Mouse (Mus musculus): ENCODE data around the gene Arpp19. TPM values are rescaled to one million over a fixed set of nuclear protein-coding genes. Genes with fewer than 3 reads are reported as not detected.

Gene Arpp19
- total RNA-seq (2014; fragmentation: Nextera tagmentation) (180 and 239 TPM in 2 replicates), total RNA-seq (2017) (112 and 152 TPM in 2 replicates)

DNA sequence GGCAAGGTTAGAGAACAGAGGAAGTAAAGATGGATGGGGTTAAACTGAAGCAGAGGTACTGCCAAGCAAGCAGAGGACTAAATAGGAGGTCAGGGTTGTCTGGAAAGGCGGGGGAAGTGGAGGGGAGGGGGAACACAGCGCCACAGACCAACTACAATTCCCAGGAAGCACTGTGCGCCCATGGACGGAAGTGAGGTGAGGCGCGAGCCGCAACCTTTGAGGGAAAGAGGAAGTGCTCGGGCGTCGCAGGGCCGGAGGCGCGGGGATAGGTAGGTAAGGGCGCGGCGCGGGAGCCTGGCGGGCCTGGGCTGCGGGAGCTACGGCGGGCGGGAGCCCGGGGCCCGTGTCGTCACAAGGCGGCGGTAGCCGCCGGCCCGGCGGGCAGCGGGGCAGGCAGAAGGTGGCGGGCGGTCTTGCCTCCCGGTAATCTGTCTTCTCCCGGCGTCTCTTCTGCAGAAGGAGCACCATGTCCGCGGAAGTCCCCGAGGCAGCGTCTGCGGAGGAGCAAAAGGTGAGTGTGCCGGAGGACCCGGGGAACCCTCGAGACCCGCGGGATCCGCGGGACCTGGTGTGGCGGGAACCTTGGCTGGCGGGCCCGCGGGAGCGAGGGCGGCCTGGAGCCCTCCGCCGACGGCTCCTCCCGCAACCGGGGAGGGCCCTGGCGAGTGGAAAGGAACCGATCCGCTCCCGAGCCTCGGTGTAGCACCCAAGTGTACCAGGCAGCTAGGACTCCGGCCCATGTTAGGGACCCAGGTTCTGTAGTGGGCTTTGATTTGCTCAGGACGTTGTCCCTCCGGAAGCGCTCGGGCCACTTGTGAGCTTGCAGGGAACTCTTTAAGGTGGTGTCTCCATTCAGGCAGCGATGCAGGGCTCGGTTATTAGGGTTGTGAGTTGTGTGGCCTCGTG is at the start of gene Arpp19:
TSS of gene Arpp19 (plus strand) at position 164 of the 906 bp plus-strand sequence.
- ATAC-seq (replicated peaks; ENCODE audit: low FRiP score, low TSS enrichment, poor library complexity, severe bottlenecking) = peak; percentile 92

- no peak for ATAC-seq (replicated peaks; ENCODE audit: low FRiP score, low TSS enrichment, poor library complexity, severe bottlenecking)
These were observed 48.4 kb upstream of the Arpp19 start for GRCm38 (mm10) chr9:74988893-74989460.

- no peak for ATAC-seq (replicated peaks; ENCODE audit: low FRiP score, low TSS enrichment, poor library complexity, severe bottlenecking)
These were observed 47.4 kb upstream of the Arpp19 start for GRCm38 (mm10) chr9:74989990-74990389.

DNA sequence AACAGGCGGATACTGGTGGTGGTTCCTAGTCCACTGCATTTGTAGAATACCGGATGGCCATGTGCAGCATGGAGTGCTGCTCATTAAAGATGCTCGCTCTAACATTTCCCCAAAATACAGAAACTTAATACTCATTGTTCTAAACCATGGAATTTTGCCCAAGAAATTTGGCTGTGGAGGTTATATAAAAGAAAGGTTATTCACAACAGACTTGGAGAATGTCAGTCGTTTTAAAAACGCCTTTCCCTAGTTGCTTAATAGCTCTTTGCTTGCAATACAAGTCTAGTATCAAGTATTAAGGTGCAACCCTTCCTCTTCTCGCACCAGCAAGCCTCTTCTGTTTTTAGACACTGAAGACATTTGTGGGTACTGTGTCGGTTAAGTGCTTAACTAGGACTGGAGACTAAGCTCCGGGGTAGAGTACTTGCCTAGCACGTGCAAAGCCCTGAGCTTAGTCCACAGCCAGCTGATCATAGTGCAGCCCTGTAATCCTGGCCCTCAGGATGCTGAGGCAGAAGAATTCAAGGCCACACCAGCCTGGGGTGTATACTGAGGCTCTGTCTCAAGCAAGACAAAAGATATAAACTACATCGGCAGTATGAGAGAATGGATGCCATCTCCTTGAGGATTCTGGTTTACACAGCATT is 42.7 kb upstream of the Arpp19 start:
- ATAC-seq (replicated peaks; ENCODE audit: low FRiP score, low TSS enrichment, poor library complexity, severe bottlenecking) = no peak

DNA sequence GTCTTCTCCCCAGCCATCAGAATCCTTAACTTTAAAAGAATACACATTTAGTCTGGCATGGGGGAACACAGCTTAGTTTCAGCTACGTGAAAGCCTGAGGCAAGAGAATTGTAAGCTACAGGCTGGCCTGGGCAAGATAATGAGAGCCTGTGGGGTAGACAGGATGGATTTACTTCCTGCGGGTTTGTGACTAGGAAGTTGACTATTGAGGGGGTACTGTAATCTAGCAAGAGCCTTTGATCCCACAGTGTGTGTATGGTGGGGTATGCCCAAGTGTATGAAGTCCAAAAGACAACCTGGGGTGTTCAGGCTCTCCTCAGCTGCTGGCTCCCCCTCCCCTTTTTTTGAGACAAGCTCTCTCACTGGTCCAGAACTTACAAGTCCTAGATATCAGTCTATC is 41.1 kb upstream of the Arpp19 start:
- no peak for ATAC-seq (replicated peaks; ENCODE audit: low FRiP score, low TSS enrichment, poor library complexity, severe bottlenecking)

GRCm38 (mm10) chr9:74997976-74998375 is 39.4 kb upstream of the Arpp19 start:
- no peak for ATAC-seq (replicated peaks; ENCODE audit: low FRiP score, low TSS enrichment, poor library complexity, severe bottlenecking)

DNA sequence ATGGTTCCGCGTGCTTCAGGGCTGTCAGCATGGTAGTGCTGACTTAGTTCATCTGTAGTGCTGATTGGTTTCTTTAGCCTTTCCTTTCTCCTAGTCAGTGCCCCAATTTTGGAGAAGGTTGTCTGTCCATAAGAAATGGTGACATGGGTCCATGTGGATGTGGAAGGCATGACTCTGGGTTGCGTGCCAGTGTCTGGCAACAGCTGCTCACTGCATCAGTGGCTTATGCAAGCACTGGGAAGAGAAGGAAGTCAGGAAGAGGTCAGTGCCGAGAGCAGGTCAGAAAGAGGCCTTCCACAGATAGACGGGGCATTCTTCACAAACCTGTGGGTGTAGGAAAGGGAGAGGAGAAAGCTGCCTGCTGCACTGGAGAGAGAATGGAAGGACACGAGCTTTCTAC is 36.4 kb upstream of the Arpp19 start:
- ATAC-seq (replicated peaks; ENCODE audit: low FRiP score, low TSS enrichment, poor library complexity, severe bottlenecking) = no peak

- no peak for ATAC-seq (replicated peaks; ENCODE audit: low FRiP score, low TSS enrichment, poor library complexity, severe bottlenecking)
These were observed 35.7 kb upstream of the Arpp19 start for GRCm38 (mm10) chr9:75001611-75002204.

DNA sequence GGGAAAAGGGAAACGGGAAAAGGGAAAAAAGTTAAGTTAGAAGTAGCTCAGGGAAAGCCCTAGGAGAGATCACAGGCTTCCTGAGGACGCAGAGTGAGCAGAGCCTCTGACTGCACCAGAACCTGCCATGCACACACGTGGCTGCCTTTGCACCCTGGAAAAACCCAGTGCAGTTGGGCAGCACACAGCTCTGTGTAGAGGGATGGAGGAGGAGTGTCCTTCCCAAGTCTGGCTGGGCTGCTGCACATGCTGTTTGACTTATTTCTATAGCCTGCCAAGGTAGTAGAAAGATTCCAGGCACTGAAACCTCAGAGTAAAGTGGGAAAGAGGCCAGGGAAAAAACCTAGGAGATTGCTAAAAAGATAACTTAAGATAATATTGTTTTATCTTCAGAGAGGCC is 35.2 kb upstream of the Arpp19 start:
- no peak for ATAC-seq (replicated peaks; ENCODE audit: low FRiP score, low TSS enrichment, poor library complexity, severe bottlenecking)

DNA sequence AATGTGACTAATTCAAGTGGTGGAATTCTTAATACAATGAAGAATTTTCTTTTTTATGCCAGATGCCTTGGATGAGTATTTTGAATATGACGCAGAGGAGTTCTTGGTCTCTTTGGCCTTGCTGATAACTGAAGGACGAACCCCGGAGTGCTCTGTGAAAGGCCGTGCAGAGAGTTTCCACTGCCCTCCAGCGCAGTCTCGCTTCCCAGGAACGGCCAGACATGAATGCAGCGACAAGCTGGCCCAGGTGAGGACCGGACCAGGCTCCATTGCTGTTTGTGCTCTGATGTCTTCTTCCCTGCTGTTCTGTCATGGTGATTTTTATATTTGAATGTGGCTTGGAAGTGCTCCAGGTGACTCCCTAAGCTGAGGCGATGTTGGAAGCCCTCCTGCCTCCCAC is 33.2 kb upstream of the Arpp19 start:
- ATAC-seq (replicated peaks; ENCODE audit: low FRiP score, low TSS enrichment, poor library complexity, severe bottlenecking) = no peak

GRCm38 (mm10) chr9:75016591-75016990 is 20.8 kb upstream of the Arpp19 start:
- no peak for ATAC-seq (replicated peaks; ENCODE audit: low FRiP score, low TSS enrichment, poor library complexity, severe bottlenecking)

DNA sequence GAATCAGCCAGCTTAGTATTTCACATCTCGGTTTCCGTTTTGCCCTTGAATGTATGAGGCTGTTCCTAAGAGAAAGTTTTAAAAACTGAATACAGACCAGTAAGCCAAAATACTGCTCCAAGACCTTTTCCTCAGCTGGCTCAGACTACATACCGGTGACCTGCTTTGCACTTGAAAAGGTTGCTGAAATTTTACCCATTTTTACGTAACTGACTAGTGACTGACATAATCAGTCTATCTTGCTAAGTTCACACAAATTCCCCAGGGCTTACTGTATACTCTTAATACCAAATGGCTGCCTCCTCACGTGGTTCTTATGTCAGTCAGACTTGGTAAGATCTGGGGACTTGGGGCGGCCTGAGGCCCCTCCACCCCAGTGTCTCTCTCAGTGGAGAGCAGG is 18.2 kb upstream of the Arpp19 start:
- ATAC-seq (replicated peaks; ENCODE audit: low FRiP score, low TSS enrichment, poor library complexity, severe bottlenecking) = no peak

- ATAC-seq (replicated peaks; ENCODE audit: low FRiP score, low TSS enrichment, poor library complexity, severe bottlenecking) = no peak
These were observed 17.8 kb upstream of the Arpp19 start for GRCm38 (mm10) chr9:75019592-75019991.

DNA sequence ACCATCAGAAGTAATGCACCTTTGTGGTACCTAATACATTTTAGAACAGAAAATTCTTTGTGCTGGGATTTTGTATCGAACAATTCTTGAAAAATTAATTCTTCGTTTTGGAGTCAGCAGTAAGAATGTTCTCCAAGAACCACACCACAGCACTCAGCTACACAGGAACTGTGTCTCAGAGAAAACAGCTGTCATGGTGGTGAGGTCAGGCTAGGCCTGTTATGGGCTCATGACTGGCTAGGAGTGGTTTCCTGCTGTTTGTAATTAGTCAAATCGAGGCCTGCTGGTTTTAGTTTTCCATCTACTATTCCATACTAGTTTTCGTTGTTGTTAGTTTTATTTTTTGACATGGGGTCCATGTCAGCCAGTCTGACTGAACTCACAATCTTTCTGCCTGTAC is 16.9 kb upstream of the Arpp19 start:
- no peak for ATAC-seq (replicated peaks; ENCODE audit: low FRiP score, low TSS enrichment, poor library complexity, severe bottlenecking)

GRCm38 (mm10) chr9:75022546-75022945 is 14.9 kb upstream of the Arpp19 start:
- ATAC-seq (replicated peaks; ENCODE audit: low FRiP score, low TSS enrichment, poor library complexity, severe bottlenecking) = no peak

DNA sequence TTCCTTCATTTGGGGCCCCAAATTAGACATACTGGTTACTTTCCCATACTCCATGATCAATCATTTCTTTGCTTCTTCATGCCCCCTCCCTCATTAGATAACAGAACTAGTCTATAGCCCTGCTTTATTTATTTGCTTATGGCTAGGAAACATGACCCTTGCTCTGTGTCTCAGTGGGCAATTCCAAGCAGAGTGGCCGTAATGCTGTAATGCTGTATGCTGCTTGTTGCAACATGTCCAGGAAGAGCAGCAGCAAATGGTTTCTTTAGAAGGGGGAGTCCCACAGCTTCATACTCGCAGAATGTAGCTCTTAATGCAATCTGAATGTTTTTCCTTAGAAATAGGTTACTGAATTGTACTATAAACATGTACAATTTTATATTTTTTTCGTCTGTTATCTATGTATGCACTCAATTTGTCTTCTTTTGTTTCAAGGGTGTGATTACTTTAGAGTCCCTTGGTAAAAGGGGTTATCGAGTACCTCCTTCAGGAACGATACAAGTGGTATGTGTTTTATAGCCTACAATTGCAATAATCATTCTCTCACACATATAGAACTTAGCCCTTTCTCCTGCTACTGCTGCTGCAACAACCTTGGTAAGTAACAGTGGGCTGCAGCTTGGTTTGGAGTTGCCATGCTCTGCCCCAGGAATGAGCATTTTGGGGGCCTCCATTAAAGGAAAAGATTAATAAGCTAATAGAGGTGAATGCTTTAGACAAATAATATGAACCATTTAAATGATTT is 14.1 kb upstream of the Arpp19 start:
- ATAC-seq (replicated peaks; ENCODE audit: low FRiP score, low TSS enrichment, poor library complexity, severe bottlenecking) = no peak

DNA sequence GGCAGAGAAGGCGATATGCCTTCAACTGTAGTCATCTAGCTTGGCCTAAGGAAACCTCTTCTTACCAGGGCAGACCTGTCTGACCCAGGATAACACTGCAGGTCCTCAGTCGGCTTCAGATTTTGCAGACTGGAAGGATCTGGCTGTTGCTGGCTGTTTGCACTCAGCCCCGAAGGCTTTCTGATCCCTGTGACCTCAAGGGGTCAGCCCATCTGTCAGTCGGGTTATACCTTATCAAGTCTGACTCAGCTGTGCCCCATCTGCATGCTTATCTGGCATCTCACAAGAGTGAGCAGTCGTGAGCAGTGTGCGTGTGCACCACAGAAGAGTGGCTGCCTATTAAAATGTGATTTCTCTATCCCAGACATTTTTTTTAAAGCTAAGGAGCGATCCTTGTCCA is 13.3 kb upstream of the Arpp19 start:
- peak; percentile 95 for ATAC-seq (replicated peaks; ENCODE audit: low FRiP score, low TSS enrichment, poor library complexity, severe bottlenecking)

GRCm38 (mm10) chr9:75025689-75026088 is 11.7 kb upstream of the Arpp19 start:
- ATAC-seq (replicated peaks; ENCODE audit: low FRiP score, low TSS enrichment, poor library complexity, severe bottlenecking) = peak; percentile 74; the same call in 1 of the 2 replicates

DNA sequence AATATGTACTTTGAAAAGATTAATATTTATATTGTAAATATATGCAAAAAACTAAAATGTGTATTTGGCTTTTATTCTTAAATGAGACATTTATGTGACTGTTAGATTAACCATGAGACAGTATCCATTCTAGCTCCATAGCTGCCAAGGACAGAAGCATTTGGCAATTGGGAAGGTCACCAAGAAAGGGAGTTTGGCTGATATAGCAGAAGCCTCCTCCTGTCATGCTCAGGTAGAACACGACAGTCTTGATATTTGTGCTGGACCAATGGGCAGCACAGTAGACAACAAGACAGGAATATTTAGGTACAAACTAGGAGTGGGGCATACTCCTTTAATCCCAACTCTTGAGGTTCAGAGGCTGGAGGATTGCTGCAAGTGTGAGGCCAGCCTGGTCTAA is 5.0 kb upstream of the Arpp19 start:
- ATAC-seq (replicated peaks; ENCODE audit: low FRiP score, low TSS enrichment, poor library complexity, severe bottlenecking) = no peak

Measured in megakaryocyte-erythroid progenitor cell, adult 5-6 weeks (primary cell).